Mouse (Mus musculus): ENCODE data around the gene Gm20388. TPM values are rescaled to one million over a fixed set of nuclear protein-coding genes. Genes with fewer than 3 reads are reported as not detected.
A peak's percentile ranks its signal among the peaks of the same experiment; 100 is the strongest.

Gm20388 gene
- polyA plus RNA-seq, 1 experiment from 2014 or later, result not detected

DNA sequence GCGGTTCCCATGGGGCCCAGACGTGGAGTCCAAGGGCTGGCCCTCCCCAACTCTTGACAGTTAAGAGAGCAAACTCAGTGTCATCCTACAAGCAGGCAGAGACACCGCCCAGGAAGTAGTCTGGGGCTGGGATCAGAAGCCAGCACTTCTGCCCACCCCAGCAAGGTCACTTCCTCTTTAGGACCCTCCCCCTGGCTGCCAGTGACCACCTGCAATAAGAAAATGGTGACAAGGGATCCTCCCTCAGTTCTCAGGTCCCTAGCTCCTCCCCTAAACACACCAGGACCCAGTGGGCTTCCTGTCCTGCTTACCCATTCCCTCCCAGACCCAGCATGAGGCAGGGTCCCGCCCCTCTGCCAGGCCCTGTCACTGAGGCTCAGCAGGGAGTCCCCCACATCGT is 2637.2 kb downstream of the Gm20388 start:
- H3K4me2 ChIP-seq (replicated peaks), result no peak overlapping the region
- H3K27ac ChIP-seq (replicated peaks), result no peak overlapping the region
- no peak for ATAC-seq (replicated peaks)
- 30% methylated on average over 5 of the region's 5 CpGs for WGBS
- no peaks in the 10 kb centered on the region for H3K36me3 ChIP-seq
- H3K27me3 ChIP-seq, result peaks cover 20% of the 10 kb centered on the region
- H3K9me3 ChIP-seq, result no peaks in the 10 kb centered on the region
- H3K4me1 ChIP-seq, result peaks cover 18% of the 10 kb centered on the region
- H3K4me3 ChIP-seq, result no peak overlapping the region
- H3K9ac ChIP-seq (replicated peaks), result no peak overlapping the region

DNA sequence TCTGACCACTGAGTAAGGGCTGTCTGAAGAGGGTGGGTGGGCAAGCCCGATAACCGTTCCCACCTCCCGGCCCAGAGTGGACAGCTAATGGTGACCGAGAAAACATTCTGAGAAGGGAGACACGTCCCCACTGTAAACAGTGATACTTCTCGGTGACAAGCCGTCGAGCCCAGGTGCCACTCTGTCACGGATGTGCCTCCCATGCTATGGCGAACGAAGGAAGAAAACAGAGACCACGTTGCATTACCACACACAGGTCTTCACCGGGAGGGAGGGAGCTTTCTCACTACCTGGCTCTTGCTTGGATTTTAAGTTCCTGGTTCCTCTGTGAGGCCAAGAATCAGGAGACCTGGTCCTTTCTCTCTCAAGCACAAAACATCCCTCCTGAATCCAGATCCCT is 2637.7 kb downstream of the Gm20388 start:
- 74% methylated on average over 13 of the region's 13 CpGs for WGBS
- Histone ChIP-seq H3K4me2 (replicated peaks) (no peak overlapping the region), H3K9ac (replicated peaks) (no peak overlapping the region), H3K4me3 (no peak overlapping the region), H3K27ac (replicated peaks) (no peak overlapping the region), H3K27me3 (peaks cover 20% of the 10 kb centered on the region), H3K9me3 (no peaks in the 10 kb centered on the region), H3K4me1 (peaks cover 18% of the 10 kb centered on the region), H3K36me3 (no peaks in the 10 kb centered on the region)
- no peak for ATAC-seq (replicated peaks)

- Histone ChIP-seq H3K4me3 (no peak overlapping the region), H3K27me3 (peaks cover 20% of the 10 kb centered on the region), H3K9me3 (no peaks in the 10 kb centered on the region), H3K4me2 (replicated peaks) (no peak overlapping the region), H3K4me1 (peaks cover 18% of the 10 kb centered on the region), H3K36me3 (no peaks in the 10 kb centered on the region), H3K27ac (replicated peaks) (no peak overlapping the region), H3K9ac (replicated peaks) (no peak overlapping the region)
- WGBS, result 88% methylated on average over 3 of the region's 3 CpGs
- no peak for ATAC-seq (replicated peaks)
Observed at GRCm38 (mm10) chr8:122548891-122549439, 2638.3 kb downstream of the Gm20388 start.

DNA sequence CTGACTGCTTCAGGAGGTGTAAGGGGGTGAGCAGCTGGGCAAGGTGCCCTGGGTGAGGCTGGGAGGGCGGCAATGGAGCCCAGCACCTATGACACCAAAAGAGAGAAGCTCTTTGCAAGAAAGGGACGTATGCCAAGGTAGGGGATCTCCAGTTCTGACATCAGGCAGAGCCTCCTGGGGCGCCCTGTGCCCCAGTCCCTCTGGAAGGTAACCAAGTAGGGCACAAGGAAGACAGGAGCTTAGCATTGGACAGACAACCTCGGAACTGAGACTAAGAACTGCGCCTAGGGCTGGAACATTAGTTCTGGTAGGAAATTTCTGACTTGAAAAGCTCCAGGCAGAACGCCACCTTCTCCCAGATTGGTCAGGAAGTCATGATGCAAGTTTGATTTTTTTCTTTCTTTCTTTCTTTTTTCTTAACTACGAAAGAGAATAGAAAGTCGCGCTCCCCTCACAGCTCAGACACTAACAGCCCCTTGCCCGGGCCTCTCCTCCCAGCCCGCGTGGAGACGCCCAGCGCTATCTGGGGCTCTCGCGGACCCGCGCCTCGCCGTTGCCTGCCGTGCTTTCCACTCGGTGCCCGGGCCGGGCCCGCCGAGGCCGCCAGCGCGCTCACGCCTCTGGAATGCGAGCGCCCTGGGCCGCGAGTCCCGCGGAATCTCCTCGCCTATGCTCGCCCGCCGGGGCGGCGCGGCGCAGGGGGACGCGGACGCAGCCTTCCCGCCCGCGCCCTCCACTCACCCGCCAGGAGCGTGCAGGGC is 2639.8 kb downstream of the Gm20388 start:
- ATAC-seq (replicated peaks), result peak; percentile 62; the same call in 1 of the 2 replicates
- peak overlapping the region; percentile 26 for H3K9ac ChIP-seq (replicated peaks)
- WGBS, result 6% methylated on average over 46 of the region's 52 CpGs
- no peak overlapping the region for H3K27ac ChIP-seq (replicated peaks)
- H3K36me3 ChIP-seq, result no peaks in the 10 kb centered on the region
- H3K4me1 ChIP-seq, result peaks cover 23% of the 10 kb centered on the region
- H3K4me2 ChIP-seq (replicated peaks), result peak overlapping the region; percentile 67
- H3K27me3 ChIP-seq, result peaks cover 20% of the 10 kb centered on the region
- H3K9me3 ChIP-seq, result no peaks in the 10 kb centered on the region
- H3K4me3 ChIP-seq, result peak overlapping the region; percentile 47

- H3K36me3 ChIP-seq, result no peaks in the 10 kb centered on the region
- no peaks in the 10 kb centered on the region for H3K9me3 ChIP-seq
- H3K4me3 ChIP-seq, result peak overlapping the region; percentile 47
- H3K27me3 ChIP-seq, result peaks cover 20% of the 10 kb centered on the region
- peaks cover 23% of the 10 kb centered on the region for H3K4me1 ChIP-seq
- H3K9ac ChIP-seq (replicated peaks), result peak overlapping the region; percentile 26
- WGBS, result under 1% methylated on average over 41 of the region's 43 CpGs
- no peak for ATAC-seq (replicated peaks)
- no peak overlapping the region for H3K27ac ChIP-seq (replicated peaks)
- H3K4me2 ChIP-seq (replicated peaks), result peak overlapping the region; percentile 67
Observed at GRCm38 (mm10) chr8:122550995-122551264, 2640.3 kb downstream of the Gm20388 start.

- peaks cover 20% of the 10 kb centered on the region for H3K27me3 ChIP-seq
- no peaks in the 10 kb centered on the region for H3K9me3 ChIP-seq
- 11% methylated on average over 56 of the region's 56 CpGs for WGBS
- peak within 1 kb of the TSS; percentile 47 for H3K4me3 ChIP-seq
- peak within 1 kb of the TSS; percentile 67 for H3K4me2 ChIP-seq (replicated peaks)
- H3K4me1 ChIP-seq, result peaks cover 23% of the 10 kb centered on the region
- peak within 1 kb of the TSS; percentile 26 for H3K9ac ChIP-seq (replicated peaks)
- H3K36me3 ChIP-seq, result no peaks in the 10 kb centered on the region
- no peak within 1 kb of the TSS for H3K27ac ChIP-seq (replicated peaks)
- peak; percentile 47; the same call in 1 of the 2 replicates for ATAC-seq (replicated peaks)
Observed at GRCm38 (mm10) chr8:122551265-122552051, 2640.8 kb downstream of the Gm20388 start, which contains the start of gene Piezo1. Gene Piezo1 (minus strand): TSS chr8:122551329.

DNA sequence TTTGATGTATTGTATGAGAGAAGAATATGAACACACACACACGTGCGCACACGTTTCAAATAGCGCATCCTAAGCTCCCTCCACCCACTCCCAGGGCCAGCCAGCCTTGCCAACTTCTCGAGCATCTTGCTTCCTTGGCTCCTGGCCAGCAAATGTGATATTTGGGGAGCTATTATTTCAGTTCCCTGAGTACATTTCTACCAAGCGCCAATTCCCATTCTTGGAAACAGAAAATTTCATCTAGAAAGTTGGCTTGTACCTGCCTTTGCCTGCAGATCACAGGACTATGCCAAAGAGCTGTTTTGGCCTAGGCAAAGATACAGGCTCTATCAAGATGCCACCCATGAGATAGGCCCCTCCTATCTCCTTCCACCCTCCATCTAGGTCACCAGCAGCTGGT is 2644.1 kb downstream of the Gm20388 start:
- Histone ChIP-seq H3K9ac (replicated peaks) (no peak overlapping the region), H3K4me2 (replicated peaks) (no peak overlapping the region), H3K4me3 (no peak overlapping the region), H3K4me1 (peaks cover 20% of the 10 kb centered on the region), H3K36me3 (no peaks in the 10 kb centered on the region), H3K9me3 (no peaks in the 10 kb centered on the region), H3K27ac (replicated peaks) (peak overlapping the region; percentile 42; the same call in 1 of the 2 replicates), H3K27me3 (peaks cover 20% of the 10 kb centered on the region)
- WGBS, result 67% methylated on average over 6 of the region's 6 CpGs
- ATAC-seq (replicated peaks), result no peak

GRCm38 (mm10) chr8:122556030-122557009 is 2645.7 kb downstream of the Gm20388 start:
- Histone ChIP-seq H3K27ac (replicated peaks) (no peak overlapping the region), H3K4me2 (replicated peaks) (no peak overlapping the region), H3K9ac (replicated peaks) (no peak overlapping the region), H3K4me3 (no peak overlapping the region), H3K9me3 (no peaks in the 10 kb centered on the region), H3K4me1 (peaks cover 8% of the 10 kb centered on the region), H3K27me3 (peaks cover 5% of the 10 kb centered on the region), H3K36me3 (no peaks in the 10 kb centered on the region)
- WGBS, result 67% methylated on average over 12 of the region's 12 CpGs
- no peak for ATAC-seq (replicated peaks)

- 47% methylated on average over 10 of the region's 10 CpGs for WGBS
- no peak overlapping the region for H3K4me3 ChIP-seq
- no peaks in the 10 kb centered on the region for H3K27me3 ChIP-seq
- ATAC-seq (replicated peaks), result no peak
- no peak overlapping the region for H3K27ac ChIP-seq (replicated peaks)
- no peak overlapping the region for H3K4me2 ChIP-seq (replicated peaks)
- no peaks in the 10 kb centered on the region for H3K9me3 ChIP-seq
- H3K36me3 ChIP-seq, result no peaks in the 10 kb centered on the region
- peaks cover 5% of the 10 kb centered on the region; the same call in 1 of the 2 replicates for H3K4me1 ChIP-seq
- H3K9ac ChIP-seq (replicated peaks), result no peak overlapping the region
Observed at GRCm38 (mm10) chr8:122557248-122558038, 2646.8 kb downstream of the Gm20388 start.

DNA sequence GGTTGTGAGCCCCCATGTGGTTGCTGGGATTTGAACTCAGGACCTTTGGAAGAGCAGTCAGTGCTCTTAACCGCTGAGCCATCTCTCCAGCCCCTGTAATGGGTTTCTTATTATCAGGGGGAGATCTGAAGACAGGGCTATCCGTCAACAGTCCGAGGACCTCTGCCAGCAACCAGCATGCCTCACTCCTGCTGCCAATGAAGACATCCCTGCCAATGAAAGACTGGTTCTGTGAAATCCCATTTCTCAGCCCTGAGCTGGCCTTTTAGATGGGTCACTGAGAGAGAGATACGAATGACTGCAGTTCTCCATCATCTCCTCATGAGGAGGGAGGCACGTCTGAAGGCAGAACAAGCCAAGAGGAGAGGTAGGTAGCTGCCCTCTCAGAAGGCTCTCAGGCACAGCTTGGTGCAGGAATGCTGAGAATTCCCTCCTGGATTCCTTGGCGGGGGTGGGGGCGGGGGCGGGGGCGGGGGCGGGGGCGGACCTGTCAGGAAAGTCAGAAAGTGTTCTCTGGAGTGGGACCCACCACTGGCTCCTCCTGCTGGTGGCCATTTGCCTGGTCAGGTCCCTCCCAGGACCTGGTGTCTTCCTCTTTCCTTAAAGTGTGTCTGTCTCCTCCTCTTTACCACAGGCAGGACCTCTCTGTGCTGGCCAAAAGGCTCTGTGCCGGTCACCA is 2648.2 kb downstream of the Gm20388 start:
- Histone ChIP-seq H3K4me1 (peaks cover 5% of the 10 kb centered on the region; the same call in 1 of the 2 replicates), H3K4me2 (replicated peaks) (no peak overlapping the region), H3K4me3 (no peak overlapping the region), H3K27ac (replicated peaks) (no peak overlapping the region), H3K9me3 (no peaks in the 10 kb centered on the region), H3K36me3 (no peaks in the 10 kb centered on the region), H3K27me3 (no peaks in the 10 kb centered on the region), H3K9ac (replicated peaks) (no peak overlapping the region)
- no peak for ATAC-seq (replicated peaks)
- WGBS, result 20% methylated on average over 12 of the region's 12 CpGs

Measured in forebrain, embryonic 15.5 days (tissue).